Mouse (Mus musculus) monocyte, adult 5-6 weeks (primary cell): ENCODE results near the gene Tmed9. TPM values are rescaled to one million over a fixed set of nuclear protein-coding genes. Genes with fewer than 3 reads are reported as not detected.

Experiments
- total RNA-seq: library from RNA; stranded (forward); fragments of 200-1000, 200-491, 200-594 nt; gene quantifications from 3 replicates; pipeline ENCODE4 v1.2.3, GENCODE M21; 2017

Gene Tmed9
- total RNA-seq, 1 experiment from 2014 or later = 150 TPM

Other genes with a start within 250 kb of the Tmed9 start
- gene Mxd3, start 243.9 kb upstream of the Tmed9 start, total RNA-seq = 1.3 to 2.0 TPM (median 1.4 TPM) in 3 replicates
- gene Lman2, start 210.9 kb upstream of the Tmed9 start, total RNA-seq = 85.3 to 97.5 TPM (median 91.3 TPM) in 3 replicates
- 21.8 to 43.9 TPM (median 40.8 TPM) in 3 replicates for gene Rgs14, start 204.0 kb upstream of the Tmed9 start, total RNA-seq
- gene Slc34a1, start 175.5 kb upstream of the Tmed9 start, total RNA-seq = not detected in 3 replicates
- not detected in 3 replicates for gene Pfn3, start 158.5 kb upstream of the Tmed9 start, total RNA-seq
- gene F12, start 146.9 kb upstream of the Tmed9 start, total RNA-seq = 0.11 to 0.95 TPM in 2 of 3 replicates, not detected in the other
- gene Grk6, start 128.7 kb upstream of the Tmed9 start, total RNA-seq = 179 to 219 TPM (median 207 TPM) in 3 replicates
- gene Prr7, start 109.5 kb upstream of the Tmed9 start, total RNA-seq = 2.2 to 3.8 TPM in 2 of 3 replicates, not detected in the other
- gene Dbn1, start 85.6 kb upstream of the Tmed9 start, total RNA-seq = 0.58 TPM in 1 of 3 replicates, not detected in the others
- gene Pdlim7, start 60.1 kb upstream of the Tmed9 start, total RNA-seq = 4.7 to 13.5 TPM (median 10.5 TPM) in 3 replicates
- gene Dok3, start 44.4 kb upstream of the Tmed9 start, total RNA-seq = 86.5 to 105 TPM (median 104 TPM) in 3 replicates
- 67.7 to 76.2 TPM (median 71.8 TPM) in 3 replicates for gene Ddx41, start 37.1 kb upstream of the Tmed9 start, total RNA-seq
- gene Fam193b, start 2.6 kb upstream of the Tmed9 start, total RNA-seq = 37.8 to 73.6 TPM (median 40.6 TPM) in 3 replicates
- 23.1 to 47.1 TPM (median 26.2 TPM) in 3 replicates for gene B4galt7, start 26.2 kb downstream of the Tmed9 start, total RNA-seq
- gene Caml, start 49.3 kb downstream of the Tmed9 start, total RNA-seq = 26.6 to 41.4 TPM (median 37.6 TPM) in 3 replicates
- gene Ddx46, start 61.3 kb downstream of the Tmed9 start, total RNA-seq = 123 to 183 TPM (median 145 TPM) in 3 replicates
- gene B230219D22Rik, start 119.4 kb downstream of the Tmed9 start, total RNA-seq = 37.5 to 51.1 TPM (median 49.4 TPM) in 3 replicates
- gene Txndc15, start 140.9 kb downstream of the Tmed9 start, total RNA-seq = 27.3 to 47.8 TPM (median 47.6 TPM) in 3 replicates
- gene Pcbd2, start 153.6 kb downstream of the Tmed9 start, total RNA-seq = 18.4 to 47.8 TPM (median 21.5 TPM) in 3 replicates
- not detected in 3 replicates for gene Catsper3, start 210.8 kb downstream of the Tmed9 start, total RNA-seq